Mouse (Mus musculus): ENCODE measurements around the gene Snx32. TPM values are rescaled to one million over a fixed set of nuclear protein-coding genes. Genes with fewer than 3 reads are reported as not detected.

The Snx32 gene
- polyA plus RNA-seq, 1 experiment from 2014 or later: 13.5 TPM

GRCm38 (mm10) chr19:5532520-5532919, 22.2 kb upstream of the Snx32 start:
- Histone ChIP-seq H3K4me2 (no peak overlapping the region), H3K9ac (peak overlapping the region; percentile 50; the same call in 1 of the 2 replicates), H3K4me3 (no peak overlapping the region), H3K27ac (replicated peaks) (no peak overlapping the region), H3K9me3 (no peaks in the 10 kb centered on the region), H3K36me3 (no peaks in the 10 kb centered on the region), H3K4me1 (peaks cover 4% of the 10 kb centered on the region), H3K27me3 (replicated peaks) (peaks cover 38% of the 10 kb centered on the region)
- no peak for ATAC-seq (ENCODE audit: extremely low read depth, insufficient number of reproducible peaks, low FRiP score, low TSS enrichment)
- WGBS: 60% methylated on average over 8 of the region's 8 CpGs

- peaks cover 4% of the 10 kb centered on the region for H3K4me1 ChIP-seq
- H3K27ac ChIP-seq (replicated peaks): no peak overlapping the region
- peak overlapping the region; percentile 63; the same call in 1 of the 2 replicates for H3K4me2 ChIP-seq
- H3K36me3 ChIP-seq: no peaks in the 10 kb centered on the region
- 66% methylated on average over 7 of the region's 7 CpGs for WGBS
- H3K9me3 ChIP-seq: no peaks in the 10 kb centered on the region
- H3K27me3 ChIP-seq (replicated peaks): peaks cover 27% of the 10 kb centered on the region
- H3K4me3 ChIP-seq: no peak overlapping the region
- no peak for ATAC-seq (ENCODE audit: extremely low read depth, insufficient number of reproducible peaks, low FRiP score, low TSS enrichment)
- H3K9ac ChIP-seq: no peak overlapping the region
These were observed 19.8 kb upstream of the Snx32 start for GRCm38 (mm10) chr19:5530138-5530524.

GRCm38 (mm10) chr19:5529325-5530137, 19.2 kb upstream of the Snx32 start:
- 19% methylated on average over 20 of the region's 20 CpGs for WGBS
- ATAC-seq (ENCODE audit: extremely low read depth, insufficient number of reproducible peaks, low FRiP score, low TSS enrichment): peak; percentile 82
- Histone ChIP-seq H3K36me3 (no peaks in the 10 kb centered on the region), H3K27me3 (replicated peaks) (peaks cover 27% of the 10 kb centered on the region), H3K9ac (0 out of 2 replicates have a peak overlapping the region, but pooled peaks have one; percentile 2), H3K9me3 (no peaks in the 10 kb centered on the region), H3K27ac (replicated peaks) (no peak overlapping the region), H3K4me2 (peak overlapping the region; percentile 63), H3K4me1 (peaks cover 4% of the 10 kb centered on the region), H3K4me3 (peak overlapping the region; percentile 34)

- no peak overlapping the region for H3K4me2 ChIP-seq
- H3K9me3 ChIP-seq: no peaks in the 10 kb centered on the region
- H3K4me1 ChIP-seq: peaks cover 4% of the 10 kb centered on the region
- H3K27ac ChIP-seq (replicated peaks): no peak overlapping the region
- peaks cover 3% of the 10 kb centered on the region for H3K27me3 ChIP-seq (replicated peaks)
- ATAC-seq (ENCODE audit: extremely low read depth, insufficient number of reproducible peaks, low FRiP score, low TSS enrichment): no peak
- 63% methylated on average over 5 of the region's 5 CpGs for WGBS
- no peak overlapping the region for H3K4me3 ChIP-seq
- H3K36me3 ChIP-seq: no peaks in the 10 kb centered on the region
- H3K9ac ChIP-seq: no peak overlapping the region
These were observed 14.9 kb upstream of the Snx32 start for GRCm38 (mm10) chr19:5525204-5525603.

GRCm38 (mm10) chr19:5518721-5519120, 8.4 kb upstream of the Snx32 start:
- WGBS: 75% methylated on average over 3 of the region's 3 CpGs
- H3K27me3 ChIP-seq (replicated peaks): no peaks in the 10 kb centered on the region

GRCm38 (mm10) chr19:5516906-5517505, 6.7 kb upstream of the Snx32 start:
- WGBS: 81% methylated on average over 8 of the region's 8 CpGs
- H3K4me1 ChIP-seq: peaks cover 10% of the 10 kb centered on the region
- H3K9ac ChIP-seq: no peak overlapping the region
- H3K9me3 ChIP-seq: no peaks in the 10 kb centered on the region
- H3K36me3 ChIP-seq: no peaks in the 10 kb centered on the region
- no peak for ATAC-seq (ENCODE audit: extremely low read depth, insufficient number of reproducible peaks, low FRiP score, low TSS enrichment)
- H3K4me2 ChIP-seq: no peak overlapping the region
- H3K4me3 ChIP-seq: no peak overlapping the region
- no peaks in the 10 kb centered on the region for H3K27me3 ChIP-seq (replicated peaks)
- H3K27ac ChIP-seq (replicated peaks): no peak overlapping the region

More at GRCm38 (mm10) chr19:5518721-5519120, 8.4 kb upstream of the Snx32 start:
- ATAC-seq (ENCODE audit: extremely low read depth, insufficient number of reproducible peaks, low FRiP score, low TSS enrichment): no peak
- Histone ChIP-seq H3K4me3 (no peak overlapping the region), H3K9ac (no peak overlapping the region), H3K27ac (replicated peaks) (no peak overlapping the region), H3K4me2 (no peak overlapping the region), H3K36me3 (no peaks in the 10 kb centered on the region), H3K4me1 (no peaks in the 10 kb centered on the region), H3K9me3 (no peaks in the 10 kb centered on the region)

GRCm38 (mm10) chr19:5515840-5516777, 5.8 kb upstream of the Snx32 start:
- ATAC-seq (ENCODE audit: extremely low read depth, insufficient number of reproducible peaks, low FRiP score, low TSS enrichment): no peak
- Histone ChIP-seq H3K9me3 (no peaks in the 10 kb centered on the region), H3K36me3 (no peaks in the 10 kb centered on the region), H3K4me2 (no peak overlapping the region), H3K4me3 (no peak overlapping the region), H3K27me3 (replicated peaks) (no peaks in the 10 kb centered on the region), H3K4me1 (peaks cover 19% of the 10 kb centered on the region), H3K27ac (replicated peaks) (no peak overlapping the region), H3K9ac (no peak overlapping the region)
- 88% methylated on average over 7 of the region's 7 CpGs for WGBS

GRCm38 (mm10) chr19:5513005-5513349, 2.6 kb upstream of the Snx32 start:
- peaks cover 6% of the 10 kb centered on the region; the same call in 1 of the 2 replicates for H3K9me3 ChIP-seq
- no peaks in the 10 kb centered on the region for H3K27me3 ChIP-seq (replicated peaks)
- H3K9ac ChIP-seq: no peak overlapping the region
- no peak overlapping the region for H3K4me3 ChIP-seq
- 79% methylated on average over 3 of the region's 3 CpGs for WGBS
- ATAC-seq (ENCODE audit: extremely low read depth, insufficient number of reproducible peaks, low FRiP score, low TSS enrichment): no peak
- peaks cover 32% of the 10 kb centered on the region for H3K4me1 ChIP-seq
- H3K27ac ChIP-seq (replicated peaks): peak overlapping the region; percentile 36; the same call in 1 of the 2 replicates
- no peak overlapping the region for H3K4me2 ChIP-seq
- H3K36me3 ChIP-seq: peaks cover 8% of the 10 kb centered on the region; the same call in 1 of the 2 replicates

GRCm38 (mm10) chr19:5512091-5513004, 2.0 kb upstream of the Snx32 start:
- peak overlapping the region; percentile 5; the same call in 1 of the 2 replicates for H3K4me3 ChIP-seq
- no peak overlapping the region for H3K9ac ChIP-seq
- ATAC-seq (ENCODE audit: extremely low read depth, insufficient number of reproducible peaks, low FRiP score, low TSS enrichment): no peak
- peaks cover 8% of the 10 kb centered on the region; the same call in 1 of the 2 replicates for H3K36me3 ChIP-seq
- H3K27me3 ChIP-seq (replicated peaks): no peaks in the 10 kb centered on the region
- peaks cover 32% of the 10 kb centered on the region for H3K4me1 ChIP-seq
- H3K27ac ChIP-seq (replicated peaks): peak overlapping the region; percentile 36
- peaks cover 6% of the 10 kb centered on the region; the same call in 1 of the 2 replicates for H3K9me3 ChIP-seq
- H3K4me2 ChIP-seq: peak overlapping the region; percentile 80
- WGBS: 69% methylated on average over 12 of the region's 12 CpGs

GRCm38 (mm10) chr19:5511074-5511632, 815 bp upstream of the Snx32 start:
- peak overlapping the region; percentile 83 for H3K9ac ChIP-seq
- peaks cover 8% of the 10 kb centered on the region; the same call in 1 of the 2 replicates for H3K36me3 ChIP-seq
- H3K4me3 ChIP-seq: peak overlapping the region; percentile 62
- H3K27me3 ChIP-seq (replicated peaks): no peaks in the 10 kb centered on the region
- peak overlapping the region; percentile 80 for H3K4me2 ChIP-seq
- no peak for ATAC-seq (ENCODE audit: extremely low read depth, insufficient number of reproducible peaks, low FRiP score, low TSS enrichment)
- H3K4me1 ChIP-seq: peaks cover 32% of the 10 kb centered on the region
- WGBS: 46% methylated on average over 15 of the region's 15 CpGs
- peak overlapping the region; percentile 57 for H3K27ac ChIP-seq (replicated peaks)
- peaks cover 6% of the 10 kb centered on the region; the same call in 1 of the 2 replicates for H3K9me3 ChIP-seq
